Mouse (Mus musculus): ENCODE measurements around the gene Avpr1b. TPM values are rescaled to one million over a fixed set of nuclear protein-coding genes. Genes with fewer than 3 reads are reported as not detected.
"Not testable (repeated sequence)": the region's sequence is repeated elsewhere in the genome, so short reads cannot be mapped to it uniquely, and the experiment has no call there.

Avpr1b gene
- not detected for total RNA-seq (2021)
- long read RNA-seq, experiment 1, result 0 reads
- long read RNA-seq, experiment 2, result 0 reads

DNA sequence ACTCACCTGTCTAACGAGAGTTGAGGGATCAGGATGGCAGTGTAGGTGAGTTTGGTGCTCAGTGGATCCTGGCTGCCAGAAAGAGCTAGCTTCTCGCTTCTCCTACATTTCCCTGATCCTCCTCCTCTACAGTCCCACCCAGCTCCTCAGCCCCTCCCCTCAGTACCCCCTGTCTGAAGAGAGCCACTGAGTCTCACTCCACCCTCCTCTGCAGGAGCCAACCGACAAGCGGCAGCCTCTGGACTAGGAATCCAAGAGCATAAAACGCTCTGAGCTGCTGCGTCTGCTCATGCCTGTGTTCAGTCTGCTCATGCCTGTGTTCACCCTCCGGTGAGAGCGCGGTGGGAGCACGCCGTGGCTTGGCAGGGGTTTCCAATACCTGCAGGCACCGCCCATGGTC, at the start of gene Avpr1b:
Avpr1b (plus strand) TSS at position 335 of the 400 bp plus-strand sequence.
- intact Hi-C loops (cut with DNase I), result no loop called here

DNA sequence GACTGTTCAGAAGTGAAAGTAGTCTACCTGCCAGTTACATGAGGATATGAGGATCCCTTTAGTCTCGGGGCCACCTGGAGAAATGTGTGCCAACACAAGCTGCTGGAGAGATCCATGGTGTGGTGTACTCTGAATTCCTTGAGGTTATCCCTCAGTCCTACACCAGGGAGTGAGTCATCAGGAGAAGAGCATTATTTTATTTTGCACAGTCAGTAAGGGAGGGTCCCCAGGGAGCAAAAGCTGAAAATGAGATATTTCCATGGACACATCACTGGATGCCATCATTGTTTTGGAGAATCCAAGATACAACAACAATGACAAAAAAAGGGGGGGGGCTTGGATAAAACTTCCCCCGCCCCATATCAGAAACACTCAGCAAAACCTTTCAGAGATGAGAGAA, 47.1 kb upstream of the Avpr1b start:
- intact Hi-C loops (cut with DNase I), result loop anchor here (5.0 kb wide), 1 partner anchor 215 kb away; no protein-coding TSS in a partner anchor
- no peak for DNase-seq (ENCODE audit: low spot score in 2 of 2)

More for the DNA sequence above, at the start of gene Avpr1b:
- DNase-seq (ENCODE audit: low spot score in 2 of 2), result no peak

DNA sequence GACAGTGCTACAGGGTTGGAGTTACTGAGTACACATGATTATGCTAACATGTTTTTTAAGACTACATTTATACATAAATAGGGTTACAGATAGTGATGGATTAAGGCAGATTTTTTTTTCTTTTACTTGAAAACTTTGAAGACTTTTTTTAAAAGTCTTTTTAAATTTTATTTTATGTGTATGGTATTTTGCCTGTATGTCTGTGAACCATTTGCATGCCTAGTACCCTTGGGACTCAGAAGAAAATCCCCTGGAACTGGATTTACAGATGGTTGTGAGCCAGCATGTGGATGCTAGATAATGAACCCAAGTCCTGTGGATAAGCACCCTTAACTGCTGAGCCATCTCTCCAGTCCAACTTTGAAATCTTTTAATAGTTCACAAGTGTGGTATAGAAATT, 45.6 kb upstream of the Avpr1b start:
- intact Hi-C loops (cut with DNase I), result loop anchor here (5.0 kb wide), 1 partner anchor 214 kb away; no protein-coding TSS in a partner anchor
- DNase-seq (ENCODE audit: low spot score in 2 of 2), result no peak

DNA sequence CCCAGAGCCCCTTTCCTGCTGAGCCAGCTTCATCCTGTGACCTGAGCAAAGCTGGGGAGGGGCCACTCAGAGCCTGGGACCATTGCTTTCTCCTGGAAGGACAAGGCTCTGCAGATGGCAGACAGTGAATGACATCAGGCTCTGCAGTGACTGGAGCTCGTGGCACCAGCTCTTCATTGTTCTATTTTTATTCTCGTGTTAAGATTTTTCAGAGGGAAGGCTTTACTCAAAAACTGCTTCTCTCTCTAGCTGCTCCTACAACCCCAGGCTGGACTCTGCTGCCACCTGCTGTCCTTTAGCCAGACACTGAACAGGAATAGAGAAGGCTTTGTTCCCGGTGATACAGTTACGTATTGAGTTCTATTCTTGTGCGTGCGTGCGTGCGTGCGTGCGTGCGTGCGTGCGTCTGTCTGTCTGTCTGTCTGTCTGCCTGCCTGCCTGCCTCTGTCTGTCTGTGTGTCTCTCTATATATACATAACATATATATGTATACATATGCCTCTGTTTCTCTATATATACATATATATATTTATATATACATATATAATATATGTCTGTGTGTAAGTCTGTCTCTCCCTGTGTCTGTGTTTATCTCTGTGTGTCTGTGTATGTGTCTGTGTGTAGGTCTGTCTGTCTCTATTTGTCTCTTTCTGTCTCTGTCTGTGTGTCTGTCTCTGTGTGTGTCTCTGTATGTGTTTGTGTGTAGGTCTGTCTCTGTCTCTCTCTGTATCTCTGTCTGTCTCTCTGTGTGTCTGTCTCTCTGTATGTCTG, 43.8 kb upstream of the Avpr1b start:
- intact Hi-C loops (cut with DNase I), result no loop called here
- peak; percentile 85 to 92 for DNase-seq (ENCODE audit: low spot score in 2 of 2)

DNA sequence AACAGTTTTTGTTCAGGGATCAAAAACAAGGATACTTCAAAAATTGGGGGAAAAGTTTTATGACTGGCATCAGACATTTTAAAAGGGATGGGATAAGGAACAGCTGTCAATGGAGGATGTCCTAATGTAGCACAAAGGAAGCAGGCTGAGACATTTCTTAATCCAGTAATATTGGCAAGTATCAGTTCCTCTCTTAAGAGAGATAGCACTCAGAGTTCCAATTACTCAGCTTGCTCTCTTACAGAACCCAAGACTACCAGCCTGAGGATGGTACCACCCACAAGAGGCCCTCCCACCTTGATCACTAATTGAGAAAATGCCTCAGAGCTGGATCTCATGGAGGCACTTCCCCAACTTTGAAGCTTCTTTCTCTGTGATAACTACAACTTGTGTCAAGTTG, 38.5 kb upstream of the Avpr1b start:
- intact Hi-C loops (cut with DNase I), result no loop called here
- DNase-seq (ENCODE audit: low spot score in 2 of 2), result no peak

DNA sequence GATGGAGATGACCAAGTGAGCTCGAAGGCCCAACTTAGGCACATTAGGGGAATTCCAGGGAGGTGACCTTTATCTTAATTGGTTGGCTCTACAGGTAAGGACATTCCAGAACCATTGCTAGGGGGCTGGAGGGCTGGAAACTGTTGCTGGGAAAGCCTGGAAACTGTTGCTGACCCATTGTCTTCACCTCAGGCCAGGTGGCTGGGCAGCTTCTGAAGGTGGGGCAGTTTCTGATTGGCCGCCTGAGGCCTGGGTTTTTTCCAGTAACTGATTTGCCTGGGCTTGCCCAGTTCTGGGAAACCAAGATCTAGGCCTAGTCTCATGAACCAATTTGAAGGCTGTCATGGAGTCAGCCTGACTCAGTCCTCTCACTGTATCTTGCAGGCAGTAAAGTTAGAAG, 37.0 kb upstream of the Avpr1b start:
- no peak for DNase-seq (ENCODE audit: low spot score in 2 of 2)

DNA sequence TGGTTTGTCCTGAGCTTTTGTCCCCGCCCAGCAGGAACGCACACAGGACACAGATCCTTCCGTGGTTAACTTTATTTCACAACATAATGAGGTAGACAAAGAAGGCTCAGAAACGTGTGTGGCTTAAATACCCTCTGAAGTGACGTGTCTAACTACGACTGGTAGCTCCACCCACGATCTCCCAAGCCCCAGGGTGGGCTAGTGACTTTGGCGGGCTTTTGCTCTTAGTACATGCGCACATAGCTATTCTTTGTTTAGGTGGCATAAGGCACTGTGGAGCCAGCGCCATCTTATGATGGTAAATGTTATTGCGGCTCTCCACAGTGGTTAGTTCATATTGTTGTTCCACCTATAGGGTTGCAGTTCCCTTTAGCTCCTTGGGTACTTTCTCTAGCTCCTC, 33.0 kb upstream of the Avpr1b start:
- DNase-seq (ENCODE audit: low spot score in 2 of 2); intact Hi-C loops (cut with DNase I): not testable (repeated sequence)

More for the DNA sequence above, 37.0 kb upstream of the Avpr1b start:
- intact Hi-C loops (cut with DNase I), result no loop called here

DNA sequence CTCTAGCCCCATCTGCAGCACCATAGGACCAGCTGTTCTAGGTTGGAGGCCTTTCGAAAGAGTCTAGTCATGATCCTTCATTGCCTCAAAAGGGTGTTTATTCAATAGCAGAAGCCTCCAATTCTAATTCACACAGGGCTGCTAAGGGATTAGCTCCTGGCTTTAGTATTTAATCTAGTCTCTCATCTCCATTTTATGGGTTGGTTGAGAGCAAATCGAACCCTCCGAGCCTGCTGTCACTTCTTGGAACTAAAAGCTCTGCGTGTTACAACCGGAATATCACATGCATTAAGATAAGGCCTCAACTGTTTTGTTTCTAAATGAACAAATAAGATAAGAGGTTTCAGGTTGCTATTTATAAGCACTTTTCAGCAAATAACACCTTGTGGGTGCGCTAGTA, 29.3 kb upstream of the Avpr1b start:
- DNase-seq (ENCODE audit: low spot score in 2 of 2), result no peak
- intact Hi-C loops (cut with DNase I), result no loop called here

DNA sequence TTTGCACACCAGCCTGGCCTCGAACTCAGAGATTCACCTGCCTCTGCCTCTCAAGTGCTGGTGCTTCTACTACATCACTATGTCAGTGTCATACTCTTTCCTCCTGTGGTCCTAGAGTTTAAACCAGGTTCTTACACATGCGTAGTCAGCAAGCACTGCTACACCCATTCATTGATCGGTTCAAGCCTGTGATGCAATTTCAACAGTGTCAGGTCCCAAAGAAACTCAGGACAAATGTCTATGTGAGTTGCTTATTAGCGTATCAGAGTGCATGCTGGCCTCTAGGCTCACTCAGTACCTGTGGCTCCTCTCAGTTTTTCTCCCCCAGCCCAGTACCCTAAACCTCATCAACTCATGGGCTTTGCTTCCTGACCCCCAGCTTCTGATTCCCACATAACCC, 28.6 kb upstream of the Avpr1b start:
- DNase-seq (ENCODE audit: low spot score in 2 of 2), result no peak
- intact Hi-C loops (cut with DNase I), result no loop called here

DNA sequence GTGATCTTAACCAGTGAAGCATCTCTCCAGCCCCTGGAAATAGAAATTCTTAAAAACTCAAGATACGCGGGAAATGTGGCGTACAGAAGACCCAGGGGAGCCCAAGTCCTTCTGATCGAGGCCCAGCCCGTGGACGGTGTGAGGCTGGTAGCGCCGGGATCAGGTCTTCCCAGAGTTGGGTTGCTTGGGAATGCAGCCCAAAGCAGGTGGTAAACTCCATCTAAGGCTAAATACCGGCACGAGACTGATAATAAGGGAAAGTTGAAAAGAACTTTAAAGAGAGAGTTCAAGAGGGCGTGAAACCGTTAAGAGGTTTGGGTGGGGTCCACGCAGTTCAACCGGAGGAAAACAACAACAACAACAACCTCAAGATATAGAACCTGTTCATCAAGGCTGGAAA, 25.3 kb upstream of the Avpr1b start:
- intact Hi-C loops (cut with DNase I), result no loop called here
- no peak for DNase-seq (ENCODE audit: low spot score in 2 of 2)

DNA sequence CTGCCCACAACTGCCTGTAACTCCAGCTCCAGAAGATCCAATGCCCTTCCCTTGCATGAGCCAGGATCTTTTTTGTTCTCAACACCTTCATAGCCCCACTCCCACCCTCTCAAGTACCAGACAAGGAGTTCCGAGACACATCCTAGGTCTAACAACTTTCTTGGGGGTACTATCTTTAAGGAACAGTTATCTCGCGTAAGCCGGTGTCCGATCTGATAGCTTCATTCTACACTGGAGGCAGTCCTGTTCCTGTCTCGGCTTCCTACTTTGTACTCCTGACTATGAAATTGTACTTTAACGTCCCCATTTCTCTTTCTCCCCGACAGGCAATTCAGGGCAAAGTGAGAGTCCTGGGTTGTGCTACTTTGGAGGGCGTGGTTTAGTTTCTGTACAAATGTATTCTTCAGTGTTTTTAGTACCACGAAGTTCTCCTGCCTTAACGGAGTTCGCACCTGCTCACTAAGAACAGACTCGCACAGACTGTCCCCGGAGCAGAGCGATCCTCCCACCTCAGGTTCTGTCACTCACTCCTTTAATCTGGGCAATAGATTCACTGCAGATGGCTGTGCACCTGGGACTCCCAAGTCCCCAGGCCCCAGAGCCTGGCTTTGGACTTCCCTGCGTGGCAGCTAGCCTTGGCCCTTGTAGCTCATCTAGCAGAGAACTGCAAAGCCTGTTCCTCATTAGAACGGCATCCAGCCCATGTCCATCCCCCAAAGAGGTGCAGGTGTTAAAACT, 19.9 kb upstream of the Avpr1b start:
- peak in 1 of 2 experiments; percentile 70 for DNase-seq (ENCODE audit: low spot score in 2 of 2)
- intact Hi-C loops (cut with DNase I), result no loop called here

DNA sequence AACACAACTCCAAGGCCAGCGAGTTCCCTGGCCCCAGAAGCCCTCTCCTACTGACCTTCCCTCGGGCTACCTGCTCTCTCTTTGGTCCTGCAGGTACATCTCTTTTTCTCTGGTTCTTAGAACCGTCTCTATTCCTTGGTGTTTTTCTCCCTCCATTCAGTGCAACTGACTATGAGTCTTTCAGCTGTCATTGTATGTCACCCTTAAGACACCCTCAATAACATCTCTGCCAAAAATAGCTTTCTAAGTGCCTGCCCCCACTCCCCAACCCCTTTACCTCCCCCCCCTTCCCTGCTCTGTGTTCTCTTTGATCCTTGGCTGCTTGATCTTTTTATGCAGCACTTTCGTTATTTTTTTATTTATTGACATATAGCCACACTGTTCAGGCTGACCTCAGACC, 18.6 kb upstream of the Avpr1b start:
- intact Hi-C loops (cut with DNase I), result no loop called here

DNA sequence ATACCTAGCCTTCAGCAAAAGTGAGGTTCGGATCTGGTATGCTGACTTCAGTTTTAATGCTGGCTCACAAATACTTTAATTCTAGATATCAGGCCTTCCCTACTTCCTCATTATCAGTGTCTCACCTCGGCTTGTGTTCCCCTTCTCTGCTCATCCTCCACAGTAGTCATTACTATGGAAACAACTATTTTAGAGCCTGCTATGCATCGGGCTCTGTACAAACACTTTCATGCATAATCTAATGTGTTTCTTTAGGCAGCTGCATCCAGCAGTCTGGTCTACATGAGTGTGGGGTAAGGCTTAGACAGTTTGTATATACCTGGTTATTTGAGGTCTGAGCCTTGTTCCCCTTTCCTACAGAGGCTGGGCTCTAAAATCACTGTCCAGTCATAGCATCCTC, 15.4 kb upstream of the Avpr1b start:
- intact Hi-C loops (cut with DNase I), result no loop called here
- peak; percentile 30 to 71 for DNase-seq (ENCODE audit: low spot score in 2 of 2)

More for the DNA sequence above, 18.6 kb upstream of the Avpr1b start:
- DNase-seq (ENCODE audit: low spot score in 2 of 2), result no peak

DNA sequence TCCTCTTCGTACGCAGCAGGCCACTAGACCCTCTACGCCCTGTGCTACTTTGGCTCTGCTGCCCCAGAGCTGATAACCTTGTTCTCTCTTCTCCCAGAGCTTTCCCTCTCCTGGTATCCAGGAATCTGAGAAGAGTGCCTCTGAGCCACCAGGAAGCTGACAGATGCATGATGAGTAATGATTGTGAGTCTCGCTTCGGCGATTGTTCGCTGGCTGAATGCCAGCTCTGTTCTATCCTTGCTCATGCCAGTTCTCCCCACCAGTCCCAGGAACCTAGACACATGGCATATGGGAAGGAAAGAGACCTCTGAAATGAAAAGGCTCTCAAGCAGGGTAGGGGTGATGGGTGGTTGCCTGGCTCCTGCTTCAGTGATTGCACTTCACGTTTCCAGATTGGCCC, 12.2 kb upstream of the Avpr1b start:
- intact Hi-C loops (cut with DNase I), result no loop called here
- DNase-seq (ENCODE audit: low spot score in 2 of 2), result peak; percentile 58

DNA sequence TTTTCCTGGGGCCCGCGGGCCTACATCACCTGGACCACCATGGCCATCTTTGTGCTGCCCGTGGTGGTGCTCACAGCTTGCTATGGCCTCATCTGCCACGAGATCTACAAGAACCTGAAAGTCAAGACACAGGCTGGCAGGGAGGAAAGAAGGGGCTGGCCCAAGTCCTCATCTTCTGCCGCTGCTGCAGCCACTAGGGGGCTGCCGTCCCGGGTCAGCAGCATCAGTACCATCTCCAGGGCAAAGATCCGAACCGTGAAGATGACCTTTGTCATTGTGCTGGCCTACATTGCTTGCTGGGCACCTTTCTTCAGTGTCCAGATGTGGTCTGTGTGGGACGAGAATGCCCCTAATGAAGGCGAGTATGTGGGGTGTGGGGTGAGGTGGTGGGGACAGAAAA, 1.3 kb downstream of the Avpr1b start:
- DNase-seq (ENCODE audit: low spot score in 2 of 2), result no peak
- intact Hi-C loops (cut with DNase I), result no loop called here

DNA sequence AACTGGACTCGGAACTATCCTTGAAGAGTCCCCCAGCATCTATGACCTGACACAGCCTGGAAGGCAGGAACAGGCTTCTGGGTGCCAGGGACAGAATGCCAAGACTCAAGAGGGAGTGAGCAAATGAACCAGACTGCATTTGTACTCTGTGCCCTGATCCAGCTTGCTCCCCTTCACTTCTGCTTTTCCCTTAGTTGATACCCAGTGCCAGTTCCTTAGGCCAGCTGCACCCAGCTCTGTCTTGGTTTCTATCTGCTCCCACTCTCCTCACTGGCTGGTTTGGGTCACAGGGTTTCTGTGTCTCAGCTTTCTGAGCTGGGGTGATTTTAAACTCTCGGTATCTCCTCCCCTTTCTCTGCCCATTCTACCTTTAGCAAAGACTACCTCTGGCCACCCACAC, 7.7 kb downstream of the Avpr1b start:
- no peak for DNase-seq (ENCODE audit: low spot score in 2 of 2)
- intact Hi-C loops (cut with DNase I), result no loop called here

DNA sequence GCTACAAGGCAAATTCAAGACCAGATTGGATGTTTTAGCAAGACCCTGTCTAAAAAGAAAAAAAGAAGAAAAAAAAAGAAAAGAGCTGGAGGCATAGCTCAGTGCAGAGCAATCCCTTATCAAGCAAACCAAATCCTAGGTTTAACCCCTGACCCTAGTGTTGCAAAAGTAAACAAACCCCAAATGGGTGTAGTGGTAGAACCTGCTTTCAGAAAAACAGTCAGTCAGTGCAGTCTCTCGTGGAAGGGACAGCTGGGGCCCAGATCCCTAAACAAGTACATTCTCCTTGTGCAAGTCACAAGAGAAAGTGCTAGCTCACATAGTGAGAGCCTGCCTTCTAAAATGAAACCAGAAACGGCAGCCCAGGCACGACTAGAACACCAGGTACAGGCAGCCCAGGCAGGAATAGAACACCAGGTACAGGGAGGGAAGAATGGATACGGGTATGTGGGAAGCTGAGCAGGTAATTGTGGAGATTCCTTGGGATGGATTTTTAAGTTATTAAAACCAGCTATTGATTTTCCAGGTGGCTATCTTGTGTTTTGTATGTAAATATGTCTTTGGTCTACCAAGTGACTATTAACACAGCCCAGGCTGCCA, 13.6 kb downstream of the Avpr1b start:
- no peak for DNase-seq (ENCODE audit: low spot score in 2 of 2)
- intact Hi-C loops (cut with DNase I), result no loop called here

DNA sequence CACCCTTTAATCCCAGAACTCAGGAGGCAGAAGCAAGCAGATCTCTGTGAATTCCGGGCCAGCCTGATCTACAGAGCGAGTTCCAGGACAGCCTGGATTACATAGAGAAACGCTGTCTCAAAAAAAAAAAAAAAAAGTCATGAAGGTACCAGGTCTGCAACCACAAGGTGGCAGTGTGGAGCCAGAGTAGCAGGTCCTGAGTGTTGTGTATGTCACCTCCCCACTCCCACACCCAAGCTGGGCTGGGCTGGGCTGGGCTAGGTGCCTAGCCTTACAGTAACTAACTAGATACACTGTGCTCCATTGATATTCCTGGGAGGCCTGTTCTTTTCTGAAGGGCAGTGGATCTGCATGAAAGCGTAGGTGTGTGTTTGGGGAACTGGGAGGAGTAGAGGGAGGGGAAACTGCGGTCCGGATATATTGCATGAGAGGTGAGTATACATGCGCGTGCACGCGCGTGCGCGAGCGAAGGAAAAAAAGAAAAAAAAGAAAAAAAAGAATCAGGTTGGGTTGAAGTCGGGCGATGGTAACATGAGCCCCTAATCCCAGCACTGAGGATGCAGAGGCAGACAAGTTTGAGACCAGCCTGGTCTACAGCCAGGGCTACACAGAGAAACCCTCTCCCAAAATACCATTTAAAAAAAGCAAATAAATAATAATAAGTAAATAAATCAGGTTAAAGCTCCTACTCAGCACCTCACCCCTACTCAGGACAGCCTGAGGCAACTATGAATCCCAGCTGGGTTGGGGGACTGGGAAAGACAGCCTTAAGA, 14.5 kb downstream of the Avpr1b start:
- peak; percentile 74 to 81 for DNase-seq (ENCODE audit: low spot score in 2 of 2)
- intact Hi-C loops (cut with DNase I), result no loop called here

DNA sequence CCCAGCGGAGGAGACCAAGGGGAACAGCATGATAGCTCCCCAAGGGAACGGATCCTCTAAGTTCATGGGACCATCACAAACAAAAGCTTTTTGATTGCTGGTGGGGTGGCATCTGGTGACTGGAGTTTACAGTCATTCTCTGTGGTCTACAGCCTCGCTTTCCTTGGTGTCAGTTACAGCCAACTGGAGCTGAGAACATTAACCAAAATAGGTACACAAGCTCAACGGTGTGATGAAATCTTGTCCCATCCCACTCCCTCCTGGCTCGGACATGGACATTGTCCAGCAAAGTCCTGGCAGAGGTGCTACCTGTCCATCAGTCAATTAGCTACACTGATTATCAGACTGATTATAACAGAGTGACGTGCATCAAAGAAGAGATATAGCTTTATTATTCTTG, 15.6 kb downstream of the Avpr1b start:
- DNase-seq (ENCODE audit: low spot score in 2 of 2), result no peak
- intact Hi-C loops (cut with DNase I), result no loop called here

DNA sequence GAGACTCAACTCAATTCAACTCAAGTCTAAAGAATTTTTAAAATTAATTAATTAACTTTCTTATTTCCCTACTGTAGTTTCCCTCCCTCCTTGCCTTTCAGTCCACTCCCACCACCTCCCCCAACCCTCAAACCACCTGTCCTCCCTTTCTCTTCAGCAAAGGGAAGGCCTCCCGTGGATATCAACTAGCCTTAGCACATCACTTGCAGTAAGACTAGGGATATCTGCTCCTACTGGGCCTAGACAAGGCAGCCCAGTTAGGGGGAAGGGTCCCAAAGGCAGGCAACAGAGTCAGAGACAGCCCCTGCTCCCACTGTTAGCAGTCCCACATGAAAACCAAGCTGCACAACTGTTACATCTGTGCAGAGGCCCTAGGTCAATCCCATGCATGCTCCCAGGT, 17.1 kb downstream of the Avpr1b start:
- no peak for DNase-seq (ENCODE audit: low spot score in 2 of 2)
- intact Hi-C loops (cut with DNase I), result no loop called here
